Mouse (Mus musculus) liver, adult 2 months (tissue): ENCODE results near the gene Rrnad1. TPM values are rescaled to one million over a fixed set of nuclear protein-coding genes. Genes with fewer than 3 reads are reported as not detected.

Experiments
- DNase-seq: peaks from one replicate; pipeline ENCODE4 v3.0.0-alpha.2; 2011; ENCODE audit warnings: low read depth, low spot score; ENCODE audit errors: extremely low read depth
- H3K27ac ChIP-seq: fragments of 200-500 bp; replicated peaks from 2 replicates; pipeline ENCODE4 v1.5.1; 2012; ENCODE audit warnings: low read depth, mild to moderate bottlenecking, control low read depth, inconsistent platforms, low read length; ENCODE audit not compliant: insufficient read depth
- H3K27me3 ChIP-seq: fragments of 200-500 bp; 2 replicates; pipeline ENCODE4 v1.6.1; 2012; ENCODE audit warnings: mild to moderate bottlenecking, moderate library complexity, low read length, inconsistent platforms; ENCODE audit not compliant: control insufficient read depth, insufficient read depth
- H3K36me3 ChIP-seq: fragments of 200-500 bp; 2 replicates; pipeline ENCODE4 v1.6.1; 2012; ENCODE audit warnings: low read length, inconsistent platforms; ENCODE audit not compliant: control insufficient read depth, insufficient read depth
- H3K4me1 ChIP-seq: fragments of 200-500 bp; 2 replicates; pipeline ENCODE4 v1.6.1; 2011; ENCODE audit warnings: low read length; ENCODE audit not compliant: control insufficient read depth, insufficient read depth
- H3K4me3 ChIP-seq: fragments of 200-500 bp; 2 replicates; pipeline ENCODE4 v1.5.1; 2011; ENCODE audit warnings: low read depth, mild to moderate bottlenecking, control low read depth, low read length, moderate library complexity; ENCODE audit not compliant: insufficient read depth
- H3K79me2 ChIP-seq: fragments of 200-500 bp; 2 replicates; pipeline ENCODE4 v1.6.1; 2012; ENCODE audit warnings: inconsistent platforms, mild to moderate bottlenecking, low read length, moderate library complexity; ENCODE audit not compliant: control insufficient read depth, insufficient read depth
- H3K9ac ChIP-seq: fragments of 200-500 bp; 2 replicates; pipeline ENCODE4 v1.6.1; 2012; ENCODE audit warnings: low read depth, mild to moderate bottlenecking, control low read depth, inconsistent platforms, low read length
- CTCF ChIP-seq: fragments of 200-500 bp; IDR thresholded peaks from 2 replicates; pipeline ENCODE4 v1.5.1; 2011; ENCODE audit warnings: low read depth, low read length, control low read depth
- POLR2A ChIP-seq: fragments of 200-500 bp; IDR thresholded peaks from 2 replicates; pipeline ENCODE4 v1.6.1; 2011; ENCODE audit warnings: low read length, control low read depth; ENCODE audit not compliant: insufficient read depth; ENCODE audit errors: extremely low read depth
- WGBS: fragments of 180-500 bp; shearing (Covaris S2); methylation state at CpG from one replicate; pipeline ENCODE4 v1.1.7; 2018; 5-methylcytosine and 5-hydroxymethylcytosine counted together
- polyA plus RNA-seq: library from polyadenylated mRNA; depleted of rRNA; stranded (reverse); fragments of >200 nt; gene quantifications from 2 replicates; pipeline ENCODE4 v1.2.3, GENCODE M21; 2012
- total RNA-seq: library from RNA; depleted of rRNA; stranded (reverse); fragments of >200 nt; gene quantifications from 2 replicates; pipeline ENCODE4 v1.2.3, GENCODE M21; 2014

The Rrnad1 gene
- total and polyA plus RNA-seq, 2 experiments: 6.2 to 18.4 TPM

DNA sequence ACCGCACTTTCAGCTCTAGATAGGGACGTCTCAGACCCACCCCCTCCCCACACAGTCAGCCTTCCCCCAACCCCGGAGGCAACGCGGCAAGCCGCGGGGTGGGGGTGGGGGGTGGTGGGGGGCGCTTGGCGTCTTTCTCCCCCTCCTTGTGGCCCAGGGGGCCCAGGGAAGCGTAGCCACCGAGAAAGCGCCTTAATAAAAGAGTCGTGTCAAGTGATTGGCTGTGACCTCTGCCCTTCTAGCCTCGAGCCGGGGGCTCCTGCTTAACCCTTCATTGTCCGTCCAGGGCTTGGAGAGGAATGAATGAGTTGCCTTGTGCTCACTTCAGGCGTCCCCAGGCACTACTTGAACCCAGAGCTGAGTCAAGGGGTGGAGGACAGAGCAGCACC, 17.3 kb upstream of the Rrnad1 start:
- DNase-seq: no peak
- 4% methylated on average over 17 of the region's 17 CpGs for WGBS
- peaks cover 26% of the 10 kb centered on the region; the same call in 1 of the 2 replicates for H3K27me3 ChIP-seq
- no peak overlapping the region for H3K4me3 ChIP-seq
- no peak overlapping the region for H3K9ac ChIP-seq
- H3K79me2 ChIP-seq: no peaks in the 10 kb centered on the region
- no peak for TF ChIP-seq POLR2A
- TF ChIP-seq CTCF: no peak
- no peaks in the 10 kb centered on the region for H3K36me3 ChIP-seq
- no peak overlapping the region for H3K27ac ChIP-seq
- peaks cover 6% of the 10 kb centered on the region for H3K4me1 ChIP-seq

DNA sequence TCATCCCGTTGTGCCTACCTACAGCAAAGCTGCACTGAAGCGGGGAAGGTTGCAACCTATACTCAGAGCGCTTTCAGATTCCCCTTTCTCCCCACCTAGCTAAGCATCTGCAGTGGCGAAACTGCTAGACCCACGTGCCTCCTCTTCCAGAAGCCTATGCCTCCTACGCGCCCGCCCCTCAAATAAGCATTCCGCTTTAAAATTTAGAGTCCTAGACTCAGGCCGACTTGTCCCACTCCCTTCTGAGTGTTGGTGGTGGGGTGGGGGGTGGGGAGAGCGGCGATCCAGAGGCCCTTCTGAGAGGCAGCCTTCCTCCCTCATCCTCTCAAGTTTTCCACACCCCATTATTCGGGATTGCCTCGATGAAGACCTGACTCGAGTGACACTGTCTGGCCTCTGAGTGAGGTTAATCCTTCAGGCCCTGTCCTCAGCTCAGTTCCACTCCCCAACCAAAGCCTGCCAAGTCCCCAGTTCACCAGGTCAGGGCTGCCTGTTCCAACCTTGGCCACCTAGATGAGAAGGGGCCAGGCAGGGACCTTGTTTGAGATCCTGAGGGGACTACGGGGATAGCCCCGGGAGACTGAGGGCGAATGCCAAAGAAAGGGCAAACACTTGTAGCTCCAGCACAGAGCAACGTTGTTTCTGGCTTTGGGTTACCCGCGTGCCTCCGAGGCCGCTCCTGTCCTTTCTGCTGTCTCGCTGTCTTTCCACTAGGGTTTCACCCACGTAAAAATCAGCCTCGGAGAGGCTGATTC, 16.7 kb upstream of the Rrnad1 start:
- no peak for TF ChIP-seq POLR2A
- no peak for TF ChIP-seq CTCF
- Histone ChIP-seq H3K27ac (no peak overlapping the region), H3K36me3 (peaks cover under 1% of the 10 kb centered on the region; the same call in 1 of the 2 replicates), H3K27me3 (peaks cover 26% of the 10 kb centered on the region; the same call in 1 of the 2 replicates), H3K79me2 (no peaks in the 10 kb centered on the region), H3K9ac (no peak overlapping the region), H3K4me3 (no peak overlapping the region), H3K4me1 (peaks cover 6% of the 10 kb centered on the region)
- 7% methylated on average over 26 of the region's 26 CpGs for WGBS
- DNase-seq: no peak

DNA sequence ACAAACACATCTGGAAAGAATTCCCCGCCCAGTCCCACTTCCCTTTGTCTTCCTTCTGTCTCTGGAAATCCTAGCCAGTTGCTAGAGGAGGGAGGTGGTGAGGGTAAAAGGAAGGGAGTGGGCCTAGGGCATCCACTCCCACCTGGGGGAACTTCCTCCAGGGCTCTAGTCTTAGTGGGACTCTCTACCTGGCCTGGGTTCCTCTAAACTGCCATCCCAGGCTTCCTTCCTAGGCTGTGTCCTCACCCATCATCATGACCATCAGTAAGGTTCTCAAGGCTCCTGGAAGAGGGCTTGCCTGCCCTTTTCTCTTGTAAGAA, 16.0 kb upstream of the Rrnad1 start:
- WGBS: 50% methylated on average over 1 of the region's 1 CpGs
- no peak overlapping the region for H3K4me3 ChIP-seq
- TF ChIP-seq POLR2A (no peak), CTCF (no peak)
- no peak overlapping the region for H3K9ac ChIP-seq
- DNase-seq: no peak
- H3K36me3 ChIP-seq: peaks cover 7% of the 10 kb centered on the region
- H3K79me2 ChIP-seq: no peaks in the 10 kb centered on the region
- H3K4me1 ChIP-seq: peaks cover 6% of the 10 kb centered on the region
- no peak overlapping the region for H3K27ac ChIP-seq
- H3K27me3 ChIP-seq: peaks cover 23% of the 10 kb centered on the region; the same call in 1 of the 2 replicates

DNA sequence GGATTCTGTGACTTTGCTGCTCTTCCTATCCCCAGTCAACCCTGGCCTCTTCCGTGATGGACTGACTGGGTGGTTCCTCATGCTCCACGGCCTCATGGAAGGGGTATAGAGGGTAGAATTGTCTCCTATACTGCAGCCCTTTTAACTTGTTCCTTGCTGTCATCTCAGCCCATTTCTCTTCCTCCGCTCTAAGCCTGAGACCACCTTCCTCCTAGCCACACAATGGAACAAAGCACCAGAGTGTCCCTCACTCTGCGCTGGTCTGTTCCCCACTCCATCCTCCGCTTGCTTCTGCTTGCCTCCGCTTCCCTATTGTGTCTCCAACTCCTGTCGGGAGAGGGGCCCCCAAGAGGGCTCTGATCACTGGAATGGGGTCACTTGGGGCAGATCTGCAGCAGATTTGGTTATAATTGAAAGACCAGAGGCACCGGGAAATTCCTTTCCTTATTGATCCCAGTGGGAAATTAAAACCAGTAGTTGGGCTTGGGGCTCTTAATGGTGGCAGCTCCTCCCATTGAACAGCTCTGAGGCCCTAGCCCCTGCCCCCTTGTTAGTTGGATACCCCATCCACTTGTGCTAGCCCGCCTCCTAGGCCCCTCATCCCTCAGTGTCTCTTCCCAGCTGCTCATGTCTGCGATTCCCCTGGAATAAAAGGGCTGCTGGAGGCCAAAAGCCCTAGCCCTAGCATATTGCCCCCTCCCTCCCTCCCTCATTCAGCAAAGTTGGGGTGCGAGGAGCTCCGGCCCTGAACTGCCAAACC, 15.4 kb upstream of the Rrnad1 start:
- WGBS: 46% methylated on average over 12 of the region's 12 CpGs
- Histone ChIP-seq H3K36me3 (peaks cover 12% of the 10 kb centered on the region), H3K9ac (no peak overlapping the region), H3K4me1 (peaks cover 6% of the 10 kb centered on the region), H3K4me3 (no peak overlapping the region), H3K27ac (no peak overlapping the region), H3K79me2 (no peaks in the 10 kb centered on the region), H3K27me3 (peaks cover 22% of the 10 kb centered on the region; the same call in 1 of the 2 replicates)
- TF ChIP-seq POLR2A (no peak), CTCF (no peak)
- DNase-seq: no peak

DNA sequence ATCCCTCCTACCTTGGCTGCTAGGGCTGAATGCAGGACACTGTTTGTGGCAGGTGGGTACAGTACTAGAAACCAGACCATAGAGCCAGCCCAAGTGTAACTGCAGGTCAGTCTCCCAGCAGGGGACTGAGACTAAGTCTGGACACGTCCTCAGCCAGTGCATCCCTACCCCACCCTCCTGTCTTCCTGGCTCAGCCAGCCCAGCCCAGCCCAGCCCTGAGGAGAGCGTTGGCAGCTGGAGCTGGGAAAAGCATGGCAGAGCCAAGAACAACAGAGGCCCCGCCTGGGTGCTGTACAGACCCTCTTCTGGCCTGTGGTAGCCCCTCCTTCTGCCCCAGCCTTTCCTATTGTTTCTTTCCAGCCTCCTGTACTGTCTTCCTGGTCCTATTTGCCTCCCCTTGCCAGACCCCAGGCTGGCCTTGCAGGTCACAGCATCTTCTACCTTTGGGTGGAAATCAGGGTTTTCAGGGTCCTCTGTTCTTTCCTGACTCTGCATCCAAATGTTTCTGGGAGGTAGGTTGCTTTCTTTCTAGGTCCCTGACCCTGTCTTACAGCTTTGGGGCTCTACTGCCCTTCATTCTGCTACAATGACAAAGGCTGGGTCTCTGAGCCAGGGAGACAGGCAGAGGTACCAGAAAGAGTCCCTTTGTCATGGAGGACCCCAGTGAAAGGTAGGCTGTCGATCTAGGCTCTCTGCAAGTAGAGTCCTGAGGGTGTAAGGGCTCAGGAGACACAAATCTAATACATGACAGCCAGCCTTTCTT, 14.5 kb upstream of the Rrnad1 start:
- TF ChIP-seq POLR2A: no peak
- no peak for TF ChIP-seq CTCF
- Histone ChIP-seq H3K4me1 (peaks cover 6% of the 10 kb centered on the region), H3K79me2 (no peaks in the 10 kb centered on the region), H3K27me3 (peaks cover 17% of the 10 kb centered on the region; the same call in 1 of the 2 replicates), H3K36me3 (peaks cover 18% of the 10 kb centered on the region), H3K27ac (no peak overlapping the region), H3K4me3 (no peak overlapping the region), H3K9ac (no peak overlapping the region)
- WGBS: 33% methylated on average over 4 of the region's 4 CpGs
- no peak for DNase-seq
